Mouse (Mus musculus): ENCODE data around the gene Hnrnpu. TPM values are rescaled to one million over a fixed set of nuclear protein-coding genes. Genes with fewer than 3 reads are reported as not detected.
"Not testable (repeated sequence)": the region's sequence is repeated elsewhere in the genome, so short reads cannot be mapped to it uniquely, and the experiment has no call there.

Gene Hnrnpu
- polyA plus RNA-seq, 1 experiment from 2014 or later: 284 TPM

- H3K4me2 ChIP-seq (ENCODE audit: low read length): no peak overlapping the region
- H3K27ac ChIP-seq (ENCODE audit: low read depth, low read length): no peak overlapping the region
- 88% methylated on average over 2 of the region's 2 CpGs for WGBS
- no peak overlapping the region for H3K9ac ChIP-seq (ENCODE audit: low read length)
- no peaks in the 10 kb centered on the region for H3K9me3 ChIP-seq (replicated peaks; ENCODE audit: control insufficient read depth, low read length)
- ATAC-seq: no peak
- H3K27me3 ChIP-seq (replicated peaks; ENCODE audit: control insufficient read depth, insufficient read depth, low read length): no peaks in the 10 kb centered on the region
- DNase-seq (ENCODE audit: low spot score): no peak
- no peaks in the 10 kb centered on the region for H3K4me1 ChIP-seq (ENCODE audit: control insufficient read depth, insufficient read depth, low read length)
- no peaks in the 10 kb centered on the region for H3K36me3 ChIP-seq (ENCODE audit: control insufficient read depth, insufficient read depth, low read length)
- no peak overlapping the region for H3K4me3 ChIP-seq (ENCODE audit: low read depth, low read length)
Measured at GRCm38 (mm10) chr1:178309487-178309886, 28.1 kb downstream of the Hnrnpu start.

DNA sequence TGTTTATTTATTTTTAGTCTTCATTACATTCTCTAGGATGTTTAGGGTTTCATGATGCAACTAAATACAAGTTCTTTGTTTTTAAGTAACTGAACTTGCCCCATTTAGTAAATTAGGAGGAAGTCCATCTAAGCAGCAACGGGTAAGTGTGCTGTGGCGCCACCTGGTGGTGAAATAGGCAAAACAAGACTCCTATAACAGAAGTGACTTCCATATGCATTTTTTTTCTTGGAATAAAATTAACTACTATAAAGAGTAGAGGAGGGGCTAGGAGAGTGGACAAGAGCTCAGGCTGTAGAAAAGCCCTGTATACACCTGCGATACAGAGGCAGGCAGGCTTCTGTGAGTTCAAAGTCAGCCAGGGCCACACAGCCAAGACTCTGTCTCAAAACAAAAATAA, 34.2 kb downstream of the Hnrnpu start:
- H3K9ac ChIP-seq (ENCODE audit: low read length): no peak overlapping the region
- 25% methylated on average over 3 of the region's 3 CpGs for WGBS
- ATAC-seq: peak; percentile 62
- no peaks in the 10 kb centered on the region for H3K36me3 ChIP-seq (ENCODE audit: control insufficient read depth, insufficient read depth, low read length)
- DNase-seq (ENCODE audit: low spot score): peak; percentile 74
- H3K4me2 ChIP-seq (ENCODE audit: low read length): no peak overlapping the region
- no peaks in the 10 kb centered on the region for H3K9me3 ChIP-seq (replicated peaks; ENCODE audit: control insufficient read depth, low read length)
- no peaks in the 10 kb centered on the region for H3K4me1 ChIP-seq (ENCODE audit: control insufficient read depth, insufficient read depth, low read length)
- H3K27ac ChIP-seq (ENCODE audit: low read depth, low read length): no peak overlapping the region
- no peak overlapping the region for H3K4me3 ChIP-seq (ENCODE audit: low read depth, low read length)
- H3K27me3 ChIP-seq (replicated peaks; ENCODE audit: control insufficient read depth, insufficient read depth, low read length): no peaks in the 10 kb centered on the region

DNA sequence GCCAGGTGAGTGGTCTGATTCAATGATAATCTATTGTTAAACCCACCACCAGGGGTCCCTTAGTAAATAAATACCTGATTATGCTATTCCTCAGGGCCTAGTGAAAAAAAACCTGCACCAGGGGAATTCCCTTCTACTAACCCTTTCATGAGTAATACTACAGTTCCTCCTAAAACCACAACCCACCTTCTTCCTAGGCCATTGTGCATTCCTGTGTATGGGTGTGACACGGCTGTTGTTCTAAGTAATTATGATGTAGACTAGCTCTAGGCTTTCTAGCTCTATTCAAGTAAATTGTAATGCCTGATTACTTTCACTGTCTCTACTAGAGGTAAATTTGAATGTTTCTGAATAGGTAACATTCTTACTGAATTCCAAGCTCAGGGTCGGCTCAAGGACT, 36.3 kb downstream of the Hnrnpu start:
- 86% methylated on average over 2 of the region's 2 CpGs for WGBS
- H3K4me1 ChIP-seq (ENCODE audit: control insufficient read depth, insufficient read depth, low read length); DNase-seq (ENCODE audit: low spot score); H3K36me3 ChIP-seq (ENCODE audit: control insufficient read depth, insufficient read depth, low read length); H3K4me3 ChIP-seq (ENCODE audit: low read depth, low read length); H3K9me3 ChIP-seq (replicated peaks; ENCODE audit: control insufficient read depth, low read length); H3K27ac ChIP-seq (ENCODE audit: low read depth, low read length); H3K27me3 ChIP-seq (replicated peaks; ENCODE audit: control insufficient read depth, insufficient read depth, low read length); ATAC-seq; H3K9ac ChIP-seq (ENCODE audit: low read length); H3K4me2 ChIP-seq (ENCODE audit: low read length): not testable (repeated sequence)

DNA sequence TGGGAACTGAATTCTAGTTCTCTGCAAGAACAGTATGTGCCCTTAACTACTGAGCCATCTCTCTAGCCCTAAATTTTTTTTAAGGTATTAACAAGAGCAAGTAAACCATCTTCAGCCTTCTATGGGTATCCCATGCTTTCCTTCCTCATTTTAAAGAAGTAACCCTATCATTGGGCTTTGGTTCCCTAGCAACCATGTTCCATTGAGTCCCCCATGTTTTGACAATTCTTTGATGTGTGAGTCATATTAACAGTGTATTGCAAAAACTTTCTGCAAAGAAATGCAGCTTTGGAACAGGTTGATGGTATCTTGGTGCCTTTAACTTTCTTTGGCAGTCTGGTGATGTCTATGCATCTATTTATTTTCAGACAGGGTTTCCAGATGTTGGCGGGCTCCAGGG, 43.5 kb downstream of the Hnrnpu start:
- Histone ChIP-seq H3K27me3 (replicated peaks; ENCODE audit: control insufficient read depth, insufficient read depth, low read length) (no peaks in the 10 kb centered on the region), H3K9ac (ENCODE audit: low read length) (no peak overlapping the region), H3K9me3 (replicated peaks; ENCODE audit: control insufficient read depth, low read length) (no peaks in the 10 kb centered on the region), H3K4me1 (ENCODE audit: control insufficient read depth, insufficient read depth, low read length) (no peaks in the 10 kb centered on the region), H3K4me3 (ENCODE audit: low read depth, low read length) (no peak overlapping the region), H3K27ac (ENCODE audit: low read depth, low read length) (no peak overlapping the region), H3K36me3 (ENCODE audit: control insufficient read depth, insufficient read depth, low read length) (no peaks in the 10 kb centered on the region), H3K4me2 (ENCODE audit: low read length) (no peak overlapping the region)
- whole genome bisulfite sequencing: 97% methylated on average over 1 of the region's 1 CpGs
- DNase-seq (ENCODE audit: low spot score) (no peak), ATAC-seq (no peak)

DNA sequence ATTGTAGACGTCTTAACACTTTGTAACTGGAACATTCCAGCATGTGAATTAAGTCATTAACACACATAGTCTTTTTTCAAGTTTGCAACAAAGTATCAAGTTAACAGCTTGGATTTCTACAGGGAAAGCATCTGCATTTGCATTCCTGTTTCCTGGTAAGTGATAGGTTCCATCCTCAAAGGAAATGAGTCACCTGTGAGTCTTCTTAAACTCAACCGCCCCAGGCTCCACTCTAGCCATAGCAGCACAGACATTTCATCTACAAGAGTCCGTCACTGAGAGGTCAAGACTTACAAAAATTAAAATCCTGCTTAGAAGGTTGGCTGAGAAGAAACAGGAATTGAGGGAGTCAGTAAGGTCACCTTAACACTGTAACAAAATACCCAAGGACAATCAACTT, 45.9 kb downstream of the Hnrnpu start:
- Histone ChIP-seq H3K27me3 (replicated peaks; ENCODE audit: control insufficient read depth, insufficient read depth, low read length) (no peaks in the 10 kb centered on the region), H3K9ac (ENCODE audit: low read length) (no peak overlapping the region), H3K4me1 (ENCODE audit: control insufficient read depth, insufficient read depth, low read length) (no peaks in the 10 kb centered on the region), H3K9me3 (replicated peaks; ENCODE audit: control insufficient read depth, low read length) (no peaks in the 10 kb centered on the region), H3K4me2 (ENCODE audit: low read length) (no peak overlapping the region), H3K4me3 (ENCODE audit: low read depth, low read length) (no peak overlapping the region), H3K27ac (ENCODE audit: low read depth, low read length) (no peak overlapping the region), H3K36me3 (ENCODE audit: control insufficient read depth, insufficient read depth, low read length) (no peaks in the 10 kb centered on the region)
- 90% methylated on average over 3 of the region's 3 CpGs for WGBS
- ATAC-seq (no peak), DNase-seq (ENCODE audit: low spot score) (no peak)

GRCm38 (mm10) chr1:178287601-178288176, 49.9 kb downstream of the Hnrnpu start:
- Histone ChIP-seq H3K36me3 (ENCODE audit: control insufficient read depth, insufficient read depth, low read length) (no peaks in the 10 kb centered on the region), H3K27ac (ENCODE audit: low read depth, low read length) (no peak overlapping the region), H3K27me3 (replicated peaks; ENCODE audit: control insufficient read depth, insufficient read depth, low read length) (no peaks in the 10 kb centered on the region), H3K9me3 (replicated peaks; ENCODE audit: control insufficient read depth, low read length) (no peaks in the 10 kb centered on the region), H3K9ac (ENCODE audit: low read length) (no peak overlapping the region), H3K4me1 (ENCODE audit: control insufficient read depth, insufficient read depth, low read length) (no peaks in the 10 kb centered on the region), H3K4me2 (ENCODE audit: low read length) (no peak overlapping the region), H3K4me3 (ENCODE audit: low read depth, low read length) (no peak overlapping the region)
- no peak for ATAC-seq
- no peak for DNase-seq (ENCODE audit: low spot score)
- 42% methylated on average over 8 of the region's 8 CpGs for WGBS

DNA sequence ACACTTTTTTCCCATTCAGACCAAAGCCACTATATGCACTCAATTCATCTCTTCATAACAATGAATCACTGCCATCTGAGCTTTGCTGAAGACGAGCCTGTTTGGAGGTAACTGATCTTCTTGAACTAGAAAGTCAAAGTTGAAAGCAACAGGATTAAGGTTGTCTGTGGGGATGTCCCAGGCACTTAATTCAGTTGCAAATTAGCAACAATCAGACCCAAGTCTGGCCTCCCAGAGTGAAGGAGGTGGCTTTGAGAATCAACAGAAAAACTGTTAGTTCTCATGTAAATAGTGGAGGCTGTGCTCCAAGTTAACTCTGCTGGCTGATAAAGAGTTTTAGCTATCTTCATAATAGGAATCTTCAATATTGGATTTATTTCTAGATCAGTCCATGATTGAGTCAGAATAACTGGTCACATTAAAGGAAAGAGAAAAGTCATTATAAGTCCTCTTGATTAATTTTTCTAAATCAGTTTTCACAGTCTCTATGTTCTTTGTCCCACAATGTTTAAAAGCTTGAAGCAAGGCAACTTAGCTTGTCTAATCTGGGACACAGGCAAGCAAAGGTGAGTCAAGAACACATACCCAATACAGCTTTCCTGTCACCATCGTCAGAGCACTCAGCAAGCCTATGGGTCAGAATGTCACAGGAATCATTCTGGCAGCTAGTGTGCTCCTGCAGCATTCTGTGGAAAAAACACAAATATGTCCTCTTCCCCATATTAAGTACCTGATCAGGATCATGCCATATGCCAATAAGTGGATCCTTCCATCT, 53.5 kb downstream of the Hnrnpu start:
- ATAC-seq (no peak), DNase-seq (ENCODE audit: low spot score) (no peak)
- Histone ChIP-seq H3K4me1 (ENCODE audit: control insufficient read depth, insufficient read depth, low read length) (no peaks in the 10 kb centered on the region), H3K27ac (ENCODE audit: low read depth, low read length) (no peak overlapping the region), H3K27me3 (replicated peaks; ENCODE audit: control insufficient read depth, insufficient read depth, low read length) (no peaks in the 10 kb centered on the region), H3K36me3 (ENCODE audit: control insufficient read depth, insufficient read depth, low read length) (no peaks in the 10 kb centered on the region), H3K4me3 (ENCODE audit: low read depth, low read length) (no peak overlapping the region), H3K4me2 (ENCODE audit: low read length) (no peak overlapping the region), H3K9me3 (replicated peaks; ENCODE audit: control insufficient read depth, low read length) (no peaks in the 10 kb centered on the region), H3K9ac (ENCODE audit: low read length) (no peak overlapping the region)
- WGBS: 64% methylated on average over 2 of the region's 2 CpGs

- H3K36me3 ChIP-seq (ENCODE audit: control insufficient read depth, insufficient read depth, low read length); H3K4me2 ChIP-seq (ENCODE audit: low read length); H3K27ac ChIP-seq (ENCODE audit: low read depth, low read length); ATAC-seq; H3K9me3 ChIP-seq (replicated peaks; ENCODE audit: control insufficient read depth, low read length); H3K4me3 ChIP-seq (ENCODE audit: low read depth, low read length); H3K9ac ChIP-seq (ENCODE audit: low read length); DNase-seq (ENCODE audit: low spot score); H3K4me1 ChIP-seq (ENCODE audit: control insufficient read depth, insufficient read depth, low read length); H3K27me3 ChIP-seq (replicated peaks; ENCODE audit: control insufficient read depth, insufficient read depth, low read length): not testable (repeated sequence)
- 90% methylated on average over 3 of the region's 3 CpGs for whole genome bisulfite sequencing
Measured at GRCm38 (mm10) chr1:178283314-178283713, 54.3 kb downstream of the Hnrnpu start.
